Mouse (Mus musculus): ENCODE data around the gene Anks4b. TPM values are rescaled to one million over a fixed set of nuclear protein-coding genes. Genes with fewer than 3 reads are reported as not detected.

Gene Anks4b
- 1.2 and 1.3 TPM in 2 replicates for polyA plus RNA-seq (2016; fragmentation: Nextera tagmentation; extraction: Ambion mirVana)

- Histone ChIP-seq H3K36me3 (no peaks in the 10 kb centered on the region), H3K4me2 (peak within 1 kb of the TSS; percentile 43), H3K9ac (no peak within 1 kb of the TSS), H3K27me3 (replicated peaks) (no peaks in the 10 kb centered on the region), H3K27ac (no peak within 1 kb of the TSS), H3K4me3 (peak within 1 kb of the TSS; percentile 24), H3K9me3 (replicated peaks) (no peaks in the 10 kb centered on the region), H3K4me1 (no peaks in the 10 kb centered on the region)
- 62% methylated on average over 10 of the region's 10 CpGs for WGBS (ENCODE audit: insufficient replicate concordance)
- ATAC-seq: peak; percentile 66
Measured at GRCm38 (mm10) chr7:120173603-120174244, at the start of gene Anks4b. Anks4b (plus strand) TSS chr7:120173858.

- no peak overlapping the region for H3K27ac ChIP-seq
- H3K4me1 ChIP-seq: no peaks in the 10 kb centered on the region
- no peaks in the 10 kb centered on the region for H3K36me3 ChIP-seq
- H3K27me3 ChIP-seq (replicated peaks): no peaks in the 10 kb centered on the region
- H3K9me3 ChIP-seq (replicated peaks): no peaks in the 10 kb centered on the region
- no peak overlapping the region for H3K9ac ChIP-seq
- H3K4me3 ChIP-seq: no peak overlapping the region
- no peak overlapping the region for H3K4me2 ChIP-seq
- WGBS (ENCODE audit: insufficient replicate concordance): 6% methylated on average over 3 of the region's 3 CpGs
- 0 out of 2 replicates have a peak, but pooled peaks have one; percentile 54 for ATAC-seq
Measured at GRCm38 (mm10) chr7:120124844-120125243, 48.8 kb upstream of the Anks4b start.

GRCm38 (mm10) chr7:120126976-120127685 lies 46.5 kb upstream of the Anks4b start:
- no peak overlapping the region for H3K27ac ChIP-seq
- no peak overlapping the region for H3K4me3 ChIP-seq
- ATAC-seq: no peak
- no peaks in the 10 kb centered on the region for H3K36me3 ChIP-seq
- H3K9me3 ChIP-seq (replicated peaks): no peaks in the 10 kb centered on the region
- WGBS (ENCODE audit: insufficient replicate concordance): 41% methylated on average over 5 of the region's 5 CpGs
- H3K4me2 ChIP-seq: no peak overlapping the region
- no peak overlapping the region for H3K9ac ChIP-seq
- H3K4me1 ChIP-seq: no peaks in the 10 kb centered on the region
- H3K27me3 ChIP-seq (replicated peaks): no peaks in the 10 kb centered on the region

GRCm38 (mm10) chr7:120127686-120128059 lies 46.0 kb upstream of the Anks4b start:
- Histone ChIP-seq H3K27ac (no peak overlapping the region), H3K4me2 (no peak overlapping the region), H3K4me3 (no peak overlapping the region), H3K36me3 (no peaks in the 10 kb centered on the region), H3K4me1 (no peaks in the 10 kb centered on the region), H3K9me3 (replicated peaks) (no peaks in the 10 kb centered on the region), H3K27me3 (replicated peaks) (no peaks in the 10 kb centered on the region), H3K9ac (no peak overlapping the region)
- no peak for ATAC-seq
- 33% methylated on average over 4 of the region's 4 CpGs for WGBS (ENCODE audit: insufficient replicate concordance)

- Histone ChIP-seq H3K27me3 (replicated peaks) (no peaks in the 10 kb centered on the region), H3K36me3 (no peaks in the 10 kb centered on the region), H3K4me1 (no peaks in the 10 kb centered on the region), H3K4me3 (no peak overlapping the region), H3K9ac (no peak overlapping the region), H3K4me2 (no peak overlapping the region), H3K27ac (no peak overlapping the region), H3K9me3 (replicated peaks) (no peaks in the 10 kb centered on the region)
- ATAC-seq: no peak
- WGBS (ENCODE audit: insufficient replicate concordance): 71% methylated on average over 4 of the region's 4 CpGs
Measured at GRCm38 (mm10) chr7:120128951-120129350, 44.7 kb upstream of the Anks4b start.

GRCm38 (mm10) chr7:120142743-120143142 lies 30.9 kb upstream of the Anks4b start:
- Histone ChIP-seq H3K36me3 (no peaks in the 10 kb centered on the region), H3K4me2 (no peak overlapping the region), H3K27me3 (replicated peaks) (no peaks in the 10 kb centered on the region)

GRCm38 (mm10) chr7:120145191-120145590 lies 28.5 kb upstream of the Anks4b start, which contains the start of gene Zp2:
Zp2 (minus strand) TSS chr7:120145291.
- Histone ChIP-seq H3K27ac (no peak within 1 kb of the TSS), H3K4me2 (no peak within 1 kb of the TSS), H3K4me3 (no peak within 1 kb of the TSS), H3K36me3 (no peaks in the 10 kb centered on the region), H3K9ac (no peak within 1 kb of the TSS), H3K4me1 (no peaks in the 10 kb centered on the region), H3K27me3 (replicated peaks) (no peaks in the 10 kb centered on the region), H3K9me3 (replicated peaks) (no peaks in the 10 kb centered on the region)
- WGBS (ENCODE audit: insufficient replicate concordance): 57% methylated on average over 9 of the region's 9 CpGs
- no peak for ATAC-seq

More at GRCm38 (mm10) chr7:120142743-120143142, 30.9 kb upstream of the Anks4b start:
- ATAC-seq: no peak
- H3K4me3 ChIP-seq: no peak overlapping the region
- no peaks in the 10 kb centered on the region for H3K9me3 ChIP-seq (replicated peaks)
- H3K9ac ChIP-seq: no peak overlapping the region
- 42% methylated on average over 1 of the region's 1 CpGs for WGBS (ENCODE audit: insufficient replicate concordance)
- no peaks in the 10 kb centered on the region for H3K4me1 ChIP-seq
- no peak overlapping the region for H3K27ac ChIP-seq

- no peak overlapping the region for H3K4me2 ChIP-seq
- ATAC-seq: no peak
Measured at GRCm38 (mm10) chr7:120150257-120150656, 23.4 kb upstream of the Anks4b start.

GRCm38 (mm10) chr7:120150898-120151297 lies 22.8 kb upstream of the Anks4b start:
- Histone ChIP-seq H3K9me3 (replicated peaks) (no peaks in the 10 kb centered on the region), H3K4me1 (no peaks in the 10 kb centered on the region), H3K4me3 (no peak overlapping the region), H3K4me2 (no peak overlapping the region), H3K36me3 (no peaks in the 10 kb centered on the region), H3K27ac (no peak overlapping the region), H3K9ac (no peak overlapping the region), H3K27me3 (replicated peaks) (no peaks in the 10 kb centered on the region)
- ATAC-seq: no peak
- 70% methylated on average over 2 of the region's 2 CpGs for WGBS (ENCODE audit: insufficient replicate concordance)

More at GRCm38 (mm10) chr7:120150257-120150656, 23.4 kb upstream of the Anks4b start:
- Histone ChIP-seq H3K9ac (no peak overlapping the region), H3K9me3 (replicated peaks) (no peaks in the 10 kb centered on the region), H3K4me1 (no peaks in the 10 kb centered on the region), H3K27ac (no peak overlapping the region), H3K27me3 (replicated peaks) (no peaks in the 10 kb centered on the region), H3K36me3 (no peaks in the 10 kb centered on the region), H3K4me3 (no peak overlapping the region)
- WGBS (ENCODE audit: insufficient replicate concordance): 42% methylated on average over 3 of the region's 3 CpGs

GRCm38 (mm10) chr7:120156841-120157409 lies 16.7 kb upstream of the Anks4b start:
- no peak for ATAC-seq
- Histone ChIP-seq H3K27ac (no peak overlapping the region), H3K36me3 (no peaks in the 10 kb centered on the region), H3K4me1 (no peaks in the 10 kb centered on the region), H3K4me2 (no peak overlapping the region), H3K4me3 (no peak overlapping the region), H3K9ac (no peak overlapping the region), H3K9me3 (replicated peaks) (no peaks in the 10 kb centered on the region), H3K27me3 (replicated peaks) (no peaks in the 10 kb centered on the region)
- 40% methylated on average over 2 of the region's 2 CpGs for WGBS (ENCODE audit: insufficient replicate concordance)

- Histone ChIP-seq H3K9me3 (replicated peaks) (no peaks in the 10 kb centered on the region), H3K4me1 (no peaks in the 10 kb centered on the region), H3K4me2 (no peak overlapping the region), H3K27me3 (replicated peaks) (no peaks in the 10 kb centered on the region), H3K36me3 (no peaks in the 10 kb centered on the region), H3K4me3 (no peak overlapping the region), H3K27ac (no peak overlapping the region), H3K9ac (no peak overlapping the region)
- WGBS (ENCODE audit: insufficient replicate concordance): 52% methylated on average over 5 of the region's 5 CpGs
- ATAC-seq: no peak
Measured at GRCm38 (mm10) chr7:120157575-120158061, 16.0 kb upstream of the Anks4b start.

- Histone ChIP-seq H3K27me3 (replicated peaks) (no peaks in the 10 kb centered on the region), H3K4me1 (no peaks in the 10 kb centered on the region), H3K9me3 (replicated peaks) (no peaks in the 10 kb centered on the region), H3K9ac (no peak overlapping the region), H3K4me2 (no peak overlapping the region), H3K36me3 (no peaks in the 10 kb centered on the region), H3K27ac (no peak overlapping the region), H3K4me3 (no peak overlapping the region)
- no peak for ATAC-seq
- WGBS (ENCODE audit: insufficient replicate concordance): 35% methylated on average over 4 of the region's 4 CpGs
Measured at GRCm38 (mm10) chr7:120158121-120158613, 15.5 kb upstream of the Anks4b start.
